Mouse (Mus musculus): Measurements from ENCODE around the gene Adh1. TPM values are rescaled to one million over a fixed set of nuclear protein-coding genes. Genes with fewer than 3 reads are reported as not detected.

The Adh1 gene
- polyA plus RNA-seq, 1 experiment = 256 TPM

DNA sequence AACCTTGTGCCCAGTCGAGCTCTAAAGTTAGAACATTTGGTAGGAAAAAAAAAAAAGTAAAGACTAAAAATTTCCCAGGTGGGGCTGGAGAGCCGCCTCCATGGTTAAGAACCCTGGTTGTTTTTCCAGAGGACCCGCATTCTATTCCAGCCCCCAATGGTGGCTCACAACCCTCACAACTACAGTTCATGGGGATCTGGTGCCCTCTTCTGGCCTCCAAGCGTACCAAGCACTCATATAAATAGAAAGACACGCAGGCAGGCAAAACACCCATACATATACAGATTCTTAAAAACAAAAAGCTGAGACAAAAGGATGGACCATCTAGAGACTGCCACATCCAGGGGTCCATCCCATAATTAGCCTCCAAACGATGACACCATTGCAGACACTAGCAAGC is 50.2 kb downstream of the Adh1 start:
- no peak for DNase-seq
- no peaks in the 10 kb centered on the region for H3K36me3 ChIP-seq (ENCODE audit: control insufficient read depth, insufficient read depth, low read length)
- no peaks in the 10 kb centered on the region for H3K27me3 ChIP-seq (replicated peaks; ENCODE audit: control insufficient read depth, insufficient read depth, low read length)
- H3K4me1 ChIP-seq (ENCODE audit: control insufficient read depth, insufficient read depth, low read length) = 0 out of 2 replicates have a peak, but pooled peaks cover 4% of the 10 kb centered on the region
- 89% methylated on average over 6 of the region's 6 CpGs for WGBS
- H3K27ac ChIP-seq (ENCODE audit: insufficient read depth, low read depth, low read length) = no peak overlapping the region
- no peak overlapping the region for H3K4me3 ChIP-seq (ENCODE audit: insufficient read depth, low read depth, low read length)
- TF ChIP-seq POLR2A (IDR thresholded peaks at IDR 0.05; ENCODE audit: low read depth, low read length) (no peak), CTCF (conservative IDR thresholded peaks at IDR 0.05; ENCODE audit: insufficient read depth, insufficient read length, low read depth, low read length) (peak; percentile 69)

DNA sequence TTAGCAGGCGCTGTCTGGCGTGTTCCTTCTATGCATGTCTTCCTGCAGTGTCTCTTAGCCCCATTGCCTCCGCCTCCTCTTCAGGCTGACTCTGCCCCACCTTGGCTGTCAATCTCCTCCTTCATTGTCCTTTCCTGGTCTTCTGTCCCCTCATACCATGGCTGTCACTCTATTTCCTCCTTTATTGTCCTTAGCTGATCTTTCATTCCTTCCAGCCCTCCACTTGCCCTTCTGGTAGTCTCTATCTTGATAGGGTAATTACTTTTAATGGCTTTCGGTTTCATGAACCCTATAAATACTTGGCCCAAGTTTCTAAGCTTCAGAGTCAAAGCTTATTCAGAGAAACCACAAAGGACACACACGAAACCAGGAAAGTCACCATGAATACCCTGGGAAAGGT is 52.2 kb downstream of the Adh1 start, which contains the start of gene Adh6a:
Adh6a (plus strand) TSS at position 322 of the 400 bp plus-strand sequence.
- Histone ChIP-seq H3K27me3 (replicated peaks; ENCODE audit: control insufficient read depth, insufficient read depth, low read length) (no peaks in the 10 kb centered on the region), H3K27ac (ENCODE audit: insufficient read depth, low read depth, low read length) (no peak within 1 kb of the TSS), H3K4me1 (ENCODE audit: control insufficient read depth, insufficient read depth, low read length) (no peaks in the 10 kb centered on the region), H3K36me3 (ENCODE audit: control insufficient read depth, insufficient read depth, low read length) (no peaks in the 10 kb centered on the region), H3K4me3 (ENCODE audit: insufficient read depth, low read depth, low read length) (no peak within 1 kb of the TSS)
- 81% methylated on average over 5 of the region's 5 CpGs for WGBS
- TF ChIP-seq CTCF (conservative IDR thresholded peaks at IDR 0.05; ENCODE audit: insufficient read depth, insufficient read length, low read depth, low read length) = no peak
- TF ChIP-seq POLR2A (IDR thresholded peaks at IDR 0.05; ENCODE audit: low read depth, low read length) = no peak
- no peak for DNase-seq

DNA sequence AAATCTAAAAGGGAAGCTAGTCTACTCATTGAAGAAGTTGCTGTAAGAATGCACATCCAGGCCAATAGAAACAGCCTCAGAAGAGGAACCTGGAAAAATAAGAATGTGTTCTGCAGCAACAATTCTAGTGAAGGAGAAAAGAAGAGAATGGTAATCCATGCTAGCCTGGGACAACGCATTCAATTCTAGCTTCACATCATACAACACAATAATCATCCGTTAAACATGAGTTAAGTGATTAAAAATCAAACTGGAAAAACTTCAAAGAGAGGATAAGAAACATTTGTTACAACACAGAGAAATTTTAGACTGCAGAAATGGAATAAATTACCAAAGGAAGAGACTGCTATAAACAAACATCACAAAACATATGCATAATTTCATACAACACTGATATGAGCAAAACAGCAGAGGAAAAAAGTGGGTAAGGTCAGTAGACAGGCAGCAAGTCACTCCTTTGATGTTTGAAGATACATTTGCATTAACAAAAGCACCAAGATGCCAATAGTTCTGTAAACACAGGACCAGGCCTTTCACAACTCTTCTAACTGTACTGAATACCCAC is 56.2 kb downstream of the Adh1 start:
- Histone ChIP-seq H3K4me1 (ENCODE audit: control insufficient read depth, insufficient read depth, low read length) (no peaks in the 10 kb centered on the region), H3K4me3 (ENCODE audit: insufficient read depth, low read depth, low read length) (no peak overlapping the region), H3K27me3 (replicated peaks; ENCODE audit: control insufficient read depth, insufficient read depth, low read length) (no peaks in the 10 kb centered on the region), H3K27ac (ENCODE audit: insufficient read depth, low read depth, low read length) (no peak overlapping the region), H3K36me3 (ENCODE audit: control insufficient read depth, insufficient read depth, low read length) (no peaks in the 10 kb centered on the region)
- 82% methylated on average over 2 of the region's 2 CpGs for WGBS
- no peak for TF ChIP-seq CTCF (conservative IDR thresholded peaks at IDR 0.05; ENCODE audit: insufficient read depth, insufficient read length, low read depth, low read length)
- TF ChIP-seq POLR2A (IDR thresholded peaks at IDR 0.05; ENCODE audit: low read depth, low read length) = no peak
- no peak for DNase-seq

GRCm38 (mm10) chr3:138325001-138325400 is 64.2 kb downstream of the Adh1 start:
- Histone ChIP-seq H3K4me3 (ENCODE audit: insufficient read depth, low read depth, low read length) (no peak overlapping the region), H3K27me3 (replicated peaks; ENCODE audit: control insufficient read depth, insufficient read depth, low read length) (no peaks in the 10 kb centered on the region; the same call in 1 of the 2 replicates), H3K36me3 (ENCODE audit: control insufficient read depth, insufficient read depth, low read length) (no peaks in the 10 kb centered on the region), H3K4me1 (ENCODE audit: control insufficient read depth, insufficient read depth, low read length) (no peaks in the 10 kb centered on the region), H3K27ac (ENCODE audit: insufficient read depth, low read depth, low read length) (no peak overlapping the region)
- TF ChIP-seq POLR2A (IDR thresholded peaks at IDR 0.05; ENCODE audit: low read depth, low read length) = no peak
- no peak for TF ChIP-seq CTCF (conservative IDR thresholded peaks at IDR 0.05; ENCODE audit: insufficient read depth, insufficient read length, low read depth, low read length)
- no peak for DNase-seq
- WGBS = 92% methylated on average over 17 of the region's 17 CpGs

GRCm38 (mm10) chr3:138325466-138325865 is 64.7 kb downstream of the Adh1 start:
- H3K4me3 ChIP-seq (ENCODE audit: insufficient read depth, low read depth, low read length) = no peak overlapping the region
- no peaks in the 10 kb centered on the region for H3K4me1 ChIP-seq (ENCODE audit: control insufficient read depth, insufficient read depth, low read length)
- no peaks in the 10 kb centered on the region; the same call in 1 of the 2 replicates for H3K27me3 ChIP-seq (replicated peaks; ENCODE audit: control insufficient read depth, insufficient read depth, low read length)
- TF ChIP-seq POLR2A (IDR thresholded peaks at IDR 0.05; ENCODE audit: low read depth, low read length) (no peak), CTCF (conservative IDR thresholded peaks at IDR 0.05; ENCODE audit: insufficient read depth, insufficient read length, low read depth, low read length) (no peak)
- no peaks in the 10 kb centered on the region for H3K36me3 ChIP-seq (ENCODE audit: control insufficient read depth, insufficient read depth, low read length)
- 92% methylated on average over 6 of the region's 6 CpGs for WGBS
- DNase-seq = no peak
- H3K27ac ChIP-seq (ENCODE audit: insufficient read depth, low read depth, low read length) = no peak overlapping the region

- Histone ChIP-seq H3K36me3 (ENCODE audit: control insufficient read depth, insufficient read depth, low read length) (no peaks in the 10 kb centered on the region), H3K27me3 (replicated peaks; ENCODE audit: control insufficient read depth, insufficient read depth, low read length) (no peaks in the 10 kb centered on the region), H3K4me3 (ENCODE audit: insufficient read depth, low read depth, low read length) (no peak overlapping the region), H3K27ac (ENCODE audit: insufficient read depth, low read depth, low read length) (no peak overlapping the region), H3K4me1 (ENCODE audit: control insufficient read depth, insufficient read depth, low read length) (no peaks in the 10 kb centered on the region)
- TF ChIP-seq POLR2A (IDR thresholded peaks at IDR 0.05; ENCODE audit: low read depth, low read length) (no peak), CTCF (conservative IDR thresholded peaks at IDR 0.05; ENCODE audit: insufficient read depth, insufficient read length, low read depth, low read length) (no peak)
- 90% methylated on average over 8 of the region's 8 CpGs for whole genome bisulfite sequencing
- DNase-seq = no peak
Observed at GRCm38 (mm10) chr3:138333910-138334309, 73.1 kb downstream of the Adh1 start.

DNA sequence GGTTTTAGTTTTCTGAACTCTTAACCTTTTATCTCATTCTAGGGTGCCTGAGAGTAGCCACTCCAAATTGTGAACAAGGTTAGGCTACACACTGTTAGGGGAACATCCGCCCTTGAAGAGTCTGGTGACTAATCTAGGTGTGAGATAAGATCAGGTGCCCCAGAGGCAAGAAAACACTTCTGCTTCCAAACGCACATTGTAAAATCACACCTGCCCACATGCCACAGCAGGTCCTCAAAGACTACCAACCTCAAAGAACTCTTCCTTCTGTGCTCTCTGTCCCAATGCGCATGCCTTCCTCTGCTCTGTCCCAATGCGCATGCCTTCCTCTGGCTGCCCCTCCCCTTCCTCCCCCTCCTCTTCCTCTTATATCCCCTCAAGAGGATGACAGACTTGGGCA is 73.5 kb downstream of the Adh1 start:
- Histone ChIP-seq H3K4me3 (ENCODE audit: insufficient read depth, low read depth, low read length) (no peak overlapping the region), H3K27ac (ENCODE audit: insufficient read depth, low read depth, low read length) (no peak overlapping the region), H3K27me3 (replicated peaks; ENCODE audit: control insufficient read depth, insufficient read depth, low read length) (no peaks in the 10 kb centered on the region), H3K4me1 (ENCODE audit: control insufficient read depth, insufficient read depth, low read length) (peaks cover under 1% of the 10 kb centered on the region; the same call in 1 of the 2 replicates), H3K36me3 (ENCODE audit: control insufficient read depth, insufficient read depth, low read length) (no peaks in the 10 kb centered on the region)
- DNase-seq = no peak
- TF ChIP-seq POLR2A (IDR thresholded peaks at IDR 0.05; ENCODE audit: low read depth, low read length) (no peak), CTCF (conservative IDR thresholded peaks at IDR 0.05; ENCODE audit: insufficient read depth, insufficient read length, low read depth, low read length) (no peak)
- WGBS = 90% methylated on average over 4 of the region's 4 CpGs

All from kidney, adult 2 months (tissue).